Mouse (Mus musculus) liver, embryonic 11.5 days (tissue): ENCODE data around the gene Mfsd4b4. TPM values are rescaled to one million over a fixed set of nuclear protein-coding genes. Genes with fewer than 3 reads are reported as not detected.

Experiments used
- ATAC-seq: fragments of 200-750 bp; cut with Nextera tagmentation; replicated peaks from 2 replicates; pipeline ENCODE4 v1.8.0; 2017; ENCODE audit warnings: moderate number of reproducible peaks, mild to moderate bottlenecking, moderate TSS enrichment, moderate library complexity; ENCODE audit not compliant: low FRiP score
- DNase-seq: peaks from one replicate; pipeline ENCODE4 v3.0.0-alpha.2; 2017; ENCODE audit warnings: low spot score
- H3K27ac ChIP-seq: fragments of 300-500 bp; sonication (generic); 2 replicates; pipeline ENCODE4 v1.5.1; 2014; ENCODE audit warnings: mild to moderate bottlenecking, low read depth, low read length, control low read depth
- H3K27me3 ChIP-seq: fragments of 300-500 bp; sonication (generic); replicated peaks from 2 replicates; pipeline ENCODE4 v1.6.1; 2014; ENCODE audit warnings: low read length, mixed read lengths; ENCODE audit not compliant: control insufficient read depth, insufficient read depth
- H3K36me3 ChIP-seq: fragments of 300-500 bp; sonication (generic); 2 replicates; pipeline ENCODE4 v1.6.1; 2014; ENCODE audit warnings: mild to moderate bottlenecking, low read length, moderate library complexity, mixed read lengths; ENCODE audit not compliant: control insufficient read depth, insufficient read depth
- H3K4me1 ChIP-seq: fragments of 300-500 bp; sonication (generic); replicated peaks from 2 replicates; pipeline ENCODE4 v1.6.1; 2014; ENCODE audit warnings: low read length, mixed read lengths; ENCODE audit not compliant: control insufficient read depth, insufficient read depth
- H3K4me2 ChIP-seq: fragments of 300-500 bp; sonication (generic); 2 replicates; pipeline ENCODE4 v1.6.1; 2014; ENCODE audit warnings: mild to moderate bottlenecking, control low read depth, moderate library complexity
- H3K4me3 ChIP-seq: fragments of 300-500 bp; sonication (generic); 2 replicates; pipeline ENCODE4 v1.5.1; 2014; ENCODE audit warnings: low read depth, low read length, control low read depth
- H3K9ac ChIP-seq: fragments of 300-500 bp; sonication (generic); 2 replicates; pipeline ENCODE4 v1.6.1; 2014; ENCODE audit warnings: low read depth, low read length, control low read depth
- H3K9me3 ChIP-seq: fragments of 300-500 bp; sonication (generic); 2 replicates; pipeline ENCODE4 v1.6.1; 2016; ENCODE audit warnings: low read length, inconsistent platforms, mixed read lengths; ENCODE audit not compliant: control insufficient read depth
- WGBS: fragments of 180-500 bp; shearing (Covaris S2); extraction: QIAGEN DNeasy Blood & Tissue Kit; methylation state at CpG from one replicate; pipeline ENCODE4 v1.1.7; 2014; 5-methylcytosine and 5-hydroxymethylcytosine counted together
- polyA plus RNA-seq: library from polyadenylated mRNA; unstranded; fragments of >200 nt; fragmentation: Nextera tagmentation; extraction: Ambion mirVana; gene quantifications from 2 replicates; pipeline ENCODE4 v1.2.1, GENCODE M21; 2014

Mfsd4b4 gene
- polyA plus RNA-seq, 1 experiment from 2014 or later, result 4.1 TPM

DNA sequence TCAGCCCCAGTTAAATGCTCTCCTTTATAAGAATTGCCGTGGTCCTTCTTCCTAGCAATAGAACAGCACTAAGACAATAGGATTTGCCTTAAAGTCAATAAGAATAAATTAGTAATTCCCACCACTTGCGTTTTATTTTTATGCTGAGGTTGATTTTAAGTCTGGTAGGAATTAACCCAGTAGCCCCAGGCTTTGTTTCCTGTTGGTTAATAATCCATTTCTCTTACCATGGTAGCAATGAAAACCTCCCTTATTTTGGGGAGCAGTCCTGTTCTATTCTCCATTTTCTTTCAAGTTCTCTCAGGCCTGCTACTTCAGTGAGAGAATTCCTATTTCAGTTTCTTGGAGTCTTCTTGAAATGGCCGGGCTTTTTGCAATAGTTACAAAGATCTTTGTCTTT, 5.2 kb upstream of the Mfsd4b4 start:
- H3K27me3 ChIP-seq, result 0 out of 2 replicates have a peak, but pooled peaks cover 2% of the 10 kb centered on the region
- H3K4me1 ChIP-seq, result no peaks in the 10 kb centered on the region
- no peak overlapping the region for H3K27ac ChIP-seq
- ATAC-seq (no peak), DNase-seq (no peak)
- WGBS, result 69% methylated on average over 3 of the region's 3 CpGs
- H3K4me2 ChIP-seq, result no peak overlapping the region
- no peaks in the 10 kb centered on the region for H3K9me3 ChIP-seq
- H3K36me3 ChIP-seq, result no peaks in the 10 kb centered on the region
- H3K4me3 ChIP-seq, result no peak overlapping the region
- H3K9ac ChIP-seq, result no peak overlapping the region

DNA sequence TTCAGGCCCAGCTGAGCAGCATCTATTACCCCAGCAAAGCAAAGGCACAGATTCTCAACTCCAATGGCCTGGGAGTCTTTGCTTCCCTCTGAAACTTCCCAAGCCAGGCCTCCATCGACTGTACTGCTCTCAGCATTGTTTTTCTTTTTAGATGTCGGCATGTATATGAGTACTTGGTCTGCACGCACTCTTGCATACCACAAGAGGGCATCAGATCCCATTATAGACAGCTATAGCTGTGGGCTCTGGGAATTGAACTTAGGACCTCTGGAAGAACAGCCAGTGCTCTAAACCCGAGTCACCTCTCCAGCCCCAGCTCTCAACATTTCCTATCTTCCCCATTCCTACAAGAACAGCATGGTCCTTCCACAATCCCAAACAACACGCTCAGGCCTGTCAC, 2.5 kb downstream of the Mfsd4b4 start:
- 80% methylated on average over 5 of the region's 5 CpGs for WGBS
- Histone ChIP-seq H3K9me3 (no peaks in the 10 kb centered on the region), H3K9ac (no peak overlapping the region), H3K4me1 (peaks cover 10% of the 10 kb centered on the region), H3K27ac (no peak overlapping the region), H3K27me3 (no peaks in the 10 kb centered on the region), H3K4me2 (no peak overlapping the region), H3K4me3 (no peak overlapping the region), H3K36me3 (no peaks in the 10 kb centered on the region)
- ATAC-seq, result no peak
- DNase-seq, result no peak

DNA sequence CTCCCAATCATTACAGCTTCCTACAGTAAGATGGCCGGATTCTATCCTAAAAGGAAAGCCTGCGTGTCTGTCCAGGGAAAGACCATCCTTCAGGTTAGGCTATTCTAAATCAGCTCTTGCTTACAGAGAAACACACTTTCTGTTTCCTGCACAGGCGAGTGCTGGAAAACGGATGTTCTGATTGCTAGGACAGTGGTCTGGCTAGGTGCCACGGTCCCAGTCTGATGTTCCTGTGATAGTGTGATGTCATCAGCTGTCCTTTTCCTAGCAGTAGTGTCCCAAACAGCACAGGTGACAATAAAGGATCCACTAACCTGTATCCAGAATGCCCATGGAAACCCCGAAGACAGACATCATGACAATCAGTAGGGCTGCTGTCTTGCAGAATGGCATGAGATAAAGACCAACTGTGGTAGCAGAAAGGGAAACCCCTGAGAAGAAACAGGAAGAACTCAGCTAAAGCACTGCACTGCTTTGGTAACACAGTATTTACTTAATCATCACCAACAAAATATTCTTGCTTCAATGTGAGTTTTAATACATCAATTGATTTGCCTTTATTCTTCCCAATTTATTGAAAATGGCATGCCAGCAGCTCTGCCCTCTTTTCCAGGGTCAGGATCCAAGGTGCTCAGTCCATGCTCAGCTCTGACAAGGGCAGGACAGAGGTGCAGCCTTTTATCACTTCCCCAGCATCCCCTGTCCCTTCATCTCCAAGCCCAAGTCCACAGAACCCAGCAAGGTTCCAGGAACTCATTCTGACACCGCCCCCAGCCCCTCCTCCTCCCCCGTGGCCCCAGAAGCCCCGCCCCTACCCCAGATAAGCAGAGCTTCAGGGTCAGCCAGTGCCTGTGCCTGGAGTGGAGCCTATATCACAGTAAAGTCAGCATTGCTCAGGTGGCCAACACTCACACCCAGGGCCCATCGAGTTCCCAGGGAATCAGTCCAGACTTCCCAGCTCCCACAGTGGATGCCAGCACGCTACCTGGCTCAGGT, 5.0 kb downstream of the Mfsd4b4 start:
- no peak overlapping the region for H3K4me3 ChIP-seq
- H3K4me2 ChIP-seq, result peak overlapping the region; percentile 13; the same call in 1 of the 2 replicates
- peak overlapping the region; percentile 23; the same call in 1 of the 2 replicates for H3K27ac ChIP-seq
- ATAC-seq (peak; percentile 76), DNase-seq (peak; percentile 51)
- H3K36me3 ChIP-seq, result no peaks in the 10 kb centered on the region
- H3K27me3 ChIP-seq, result no peaks in the 10 kb centered on the region
- 59% methylated on average over 11 of the region's 11 CpGs for WGBS
- H3K4me1 ChIP-seq, result peaks cover 10% of the 10 kb centered on the region
- no peak overlapping the region for H3K9ac ChIP-seq
- H3K9me3 ChIP-seq, result no peaks in the 10 kb centered on the region

DNA sequence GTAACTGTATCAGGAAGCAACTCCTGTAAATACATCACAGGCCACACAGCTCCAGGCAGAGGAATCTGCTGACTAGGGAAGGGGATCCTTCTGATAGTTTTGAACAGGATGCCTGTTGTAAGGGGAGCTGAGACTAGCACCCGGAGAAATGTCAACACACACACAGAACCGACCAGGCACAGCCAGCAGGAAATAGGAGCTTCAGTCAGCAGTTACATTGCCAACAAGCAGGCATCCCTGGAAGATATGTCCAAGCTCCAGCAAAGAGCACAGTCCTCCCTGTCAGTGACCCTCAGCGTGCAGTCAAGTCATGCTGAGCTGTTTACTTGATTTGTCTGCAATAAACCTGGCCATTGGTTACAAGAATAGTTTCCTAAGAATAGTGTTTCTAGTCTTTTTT, 10.4 kb downstream of the Mfsd4b4 start:
- Histone ChIP-seq H3K4me1 (no peaks in the 10 kb centered on the region), H3K36me3 (no peaks in the 10 kb centered on the region), H3K4me2 (no peak overlapping the region), H3K27ac (no peak overlapping the region), H3K27me3 (no peaks in the 10 kb centered on the region), H3K9ac (no peak overlapping the region), H3K4me3 (no peak overlapping the region), H3K9me3 (no peaks in the 10 kb centered on the region)
- ATAC-seq (no peak), DNase-seq (no peak)
- 51% methylated on average over 3 of the region's 3 CpGs for WGBS

DNA sequence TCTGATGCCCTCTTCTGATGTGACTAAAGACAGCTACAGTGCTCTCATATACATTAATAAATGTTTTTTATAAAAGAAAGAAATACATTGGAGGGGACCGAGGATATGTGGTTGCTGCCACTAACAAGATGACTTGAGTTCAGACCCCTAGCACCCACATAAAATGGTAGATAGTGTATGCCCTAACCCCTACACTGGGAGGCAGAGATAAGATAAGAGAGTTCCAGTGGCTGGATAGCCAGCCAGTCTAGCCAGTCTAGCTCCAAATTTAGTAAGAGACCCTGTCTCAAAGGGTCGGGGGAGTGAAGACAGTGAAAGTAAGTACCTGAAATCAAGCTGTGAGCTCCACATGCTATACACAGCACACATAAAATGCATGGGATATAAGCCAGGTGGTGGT, 33.5 kb downstream of the Mfsd4b4 start:
- peak; percentile 54; the same call in 1 of the 2 replicates for ATAC-seq
- DNase-seq, result no peak
- Histone ChIP-seq H3K36me3 (peaks cover 14% of the 10 kb centered on the region), H3K9me3 (no peaks in the 10 kb centered on the region), H3K4me1 (peaks cover 3% of the 10 kb centered on the region; the same call in 1 of the 2 replicates), H3K27me3 (no peaks in the 10 kb centered on the region), H3K4me2 (no peak overlapping the region), H3K27ac (no peak overlapping the region), H3K4me3 (no peak overlapping the region), H3K9ac (no peak overlapping the region)
- WGBS, result 48% methylated on average over 2 of the region's 2 CpGs

DNA sequence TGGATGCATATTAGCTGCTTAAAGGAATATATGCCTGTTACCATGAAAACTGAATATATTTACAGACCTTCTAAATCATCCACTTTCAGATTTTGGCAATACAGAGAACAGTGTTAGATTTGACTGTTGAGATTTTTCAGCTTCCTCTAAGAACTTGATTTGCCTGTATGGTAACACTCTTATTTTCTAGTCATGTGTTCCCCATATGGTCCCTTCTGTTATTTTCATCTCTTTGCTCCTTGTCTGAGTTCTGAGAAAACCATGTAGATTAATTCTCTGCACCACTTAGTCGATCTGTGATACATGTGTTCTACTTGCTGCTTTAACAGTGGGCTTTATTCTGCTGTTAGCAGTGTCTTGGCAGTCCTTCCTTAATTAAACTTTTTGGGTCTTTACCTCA, 56.4 kb downstream of the Mfsd4b4 start:
- Histone ChIP-seq H3K4me2 (no peak overlapping the region), H3K4me3 (no peak overlapping the region), H3K4me1 (no peaks in the 10 kb centered on the region), H3K27ac (no peak overlapping the region), H3K27me3 (no peaks in the 10 kb centered on the region), H3K9me3 (no peaks in the 10 kb centered on the region), H3K9ac (no peak overlapping the region), H3K36me3 (peaks cover 11% of the 10 kb centered on the region; the same call in 1 of the 2 replicates)
- 92% methylated on average over 1 of the region's 1 CpGs for WGBS
- no peak for DNase-seq
- no peak for ATAC-seq

Other genes with a start within 250 kb of the Mfsd4b4 start
- gene Rev3l, start 167.1 kb downstream of the Mfsd4b4 start, polyA plus RNA-seq, result 8.7 and 9.5 TPM in 2 replicates
- gene Mfsd4b2, start 27.7 kb upstream of the Mfsd4b4 start, polyA plus RNA-seq, result not detected in 2 replicates
- 0.78 and 0.83 TPM in 2 replicates for gene Mfsd4b3, start 60.9 kb upstream of the Mfsd4b4 start, polyA plus RNA-seq
- gene Mfsd4b5, start 87.4 kb upstream of the Mfsd4b4 start, polyA plus RNA-seq, result 0.10 and 0.12 TPM in 2 replicates
- 0.34 and 0.56 TPM in 2 replicates for gene Mfsd4b1, start 126.0 kb upstream of the Mfsd4b4 start, polyA plus RNA-seq
- gene Slc16a10, start 243.0 kb upstream of the Mfsd4b4 start, polyA plus RNA-seq, result 46.9 and 49.2 TPM in 2 replicates